Mouse (Mus musculus): ENCODE measurements around the gene 2010111I01Rik. TPM values are rescaled to one million over a fixed set of nuclear protein-coding genes. Genes with fewer than 3 reads are reported as not detected.

2010111I01Rik gene
- total and polyA plus RNA-seq, 3 experiments, result 26.3 to 32.7 TPM; not detected in 1

DNA sequence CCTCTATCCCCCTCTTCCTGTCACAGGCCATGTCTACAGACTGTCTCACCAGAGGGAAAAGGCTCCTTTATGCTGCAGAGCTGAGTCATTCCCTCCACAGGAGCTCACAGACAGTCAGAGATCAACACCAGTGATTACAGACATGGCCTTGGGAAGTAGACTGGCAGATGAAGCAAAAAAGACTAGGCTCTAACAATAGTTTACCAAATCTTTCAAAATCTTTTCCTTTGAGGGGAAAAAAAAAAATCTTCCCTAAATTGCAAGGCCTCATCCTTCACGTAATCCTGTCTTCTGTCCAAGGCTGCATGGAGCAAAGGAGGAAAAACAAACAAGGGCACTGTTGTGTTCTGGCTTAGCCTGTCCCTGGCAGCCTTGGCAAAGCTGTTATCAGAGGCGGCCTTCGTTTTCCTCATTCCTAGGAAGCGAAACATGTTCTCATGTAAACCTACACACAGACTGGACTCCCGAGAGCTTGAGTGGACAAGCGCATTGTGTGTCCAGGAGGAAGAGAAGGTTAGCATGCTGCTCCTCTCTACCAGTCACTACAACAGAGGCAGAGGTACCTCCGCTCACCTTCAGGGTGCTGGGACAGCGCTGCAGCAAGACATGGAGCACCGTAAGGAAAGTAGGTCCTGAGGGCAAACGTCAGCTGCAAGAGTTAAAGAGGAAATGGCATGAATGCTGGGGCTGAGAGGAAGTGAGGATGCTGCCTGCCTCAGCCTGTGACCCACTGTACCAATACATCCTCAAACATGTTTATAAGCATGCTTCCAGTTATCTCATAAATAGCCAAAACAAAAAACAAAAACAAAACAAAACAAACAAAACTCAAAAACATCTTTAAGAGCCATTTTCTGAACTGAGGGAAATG is 360.5 kb downstream of the 2010111I01Rik start (continued):
- TF ChIP-seq RAD21 (IDR thresholded peaks at IDR 0.05; ENCODE audit: low read depth, low read length) (no peak), MAZ (IDR thresholded peaks at IDR 0.05; ENCODE audit: low read depth, low read length) (no peak), ZKSCAN1 (IDR thresholded peaks at IDR 0.05; ENCODE audit: low read depth, low read length) (no peak), E2F4 (IDR thresholded peaks at IDR 0.05; ENCODE audit: borderline replicate concordance, low read depth, low read length) (no peak)

DNA sequence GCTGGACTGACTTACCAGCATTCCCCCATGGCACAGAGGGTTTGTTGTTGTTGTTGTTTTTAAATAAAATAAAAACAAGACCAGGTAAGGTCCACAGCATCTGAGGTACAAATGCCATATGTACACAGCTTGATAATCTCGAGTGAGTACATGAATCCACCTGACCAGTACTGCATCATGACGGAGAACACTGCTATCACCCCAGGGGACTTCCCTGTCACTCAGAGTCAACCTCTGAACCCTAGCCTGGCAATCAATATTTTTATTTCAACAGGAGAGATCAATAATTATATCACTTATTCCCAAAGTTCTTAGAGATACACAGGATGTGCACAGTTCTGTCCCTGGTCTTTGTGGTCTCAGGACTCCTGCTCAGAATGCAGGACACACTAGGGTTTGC is 361.3 kb downstream of the 2010111I01Rik start:
- Histone ChIP-seq H3K9me3 (replicated peaks; ENCODE audit: insufficient read depth, low read length) (no peaks in the 10 kb centered on the region), H3K36me3 (ENCODE audit: control insufficient read depth in 1 of 2, insufficient read depth in 2 of 2, low read length in 2 of 2) (peaks cover 0 to 17% of the 10 kb centered on the region in 2 experiments; a peak in 2 of 4 replicates), H3K27me3 (ENCODE audit: control insufficient read depth in 1 of 2, insufficient read depth in 2 of 2, low read length in 2 of 2) (no peaks in the 10 kb centered on the region), H3K4me3 (ENCODE audit: control insufficient read depth in 1 of 2, insufficient read depth in 1 of 2, low read depth in 2 of 2, low read length in 2 of 2) (no peak overlapping the region), H3K9ac (ENCODE audit: control insufficient read depth, low read depth, low read length, poor library complexity, severe bottlenecking) (no peak overlapping the region), H3K4me1 (ENCODE audit: control insufficient read depth in 1 of 2, insufficient read depth in 2 of 2, low read length in 2 of 2) (peaks cover 6 to 20% of the 10 kb centered on the region in 2 experiments), H3K79me2 (ENCODE audit: control insufficient read depth, insufficient read depth, low read length, poor library complexity) (no peaks in the 10 kb centered on the region), H3K27ac (ENCODE audit: control insufficient read depth, low read depth, low read length) (no peak overlapping the region)
- no peak for DNase-seq (ENCODE audit: low read depth, low spot score)
- TF ChIP-seq JUND (IDR thresholded peaks at IDR 0.05; ENCODE audit: low read depth, low read length) (no peak), SIN3A (IDR thresholded peaks at IDR 0.05; ENCODE audit: low read length) (no peak), USF1 (IDR thresholded peaks at IDR 0.05; ENCODE audit: low read depth, low read length) (no peak), GABPA (IDR thresholded peaks at IDR 0.05; ENCODE audit: low read depth, low read length) (no peak), MAZ (IDR thresholded peaks at IDR 0.05; ENCODE audit: low read depth, low read length) (no peak), TBP (IDR thresholded peaks at IDR 0.05; ENCODE audit: low read depth, low read length) (no peak), RCOR1 (IDR thresholded peaks at IDR 0.05; ENCODE audit: low read depth, low read length) (no peak), ZKSCAN1 (IDR thresholded peaks at IDR 0.05; ENCODE audit: low read depth, low read length) (no peak), CHD2 (IDR thresholded peaks at IDR 0.05; ENCODE audit: low read length) (no peak)

DNA sequence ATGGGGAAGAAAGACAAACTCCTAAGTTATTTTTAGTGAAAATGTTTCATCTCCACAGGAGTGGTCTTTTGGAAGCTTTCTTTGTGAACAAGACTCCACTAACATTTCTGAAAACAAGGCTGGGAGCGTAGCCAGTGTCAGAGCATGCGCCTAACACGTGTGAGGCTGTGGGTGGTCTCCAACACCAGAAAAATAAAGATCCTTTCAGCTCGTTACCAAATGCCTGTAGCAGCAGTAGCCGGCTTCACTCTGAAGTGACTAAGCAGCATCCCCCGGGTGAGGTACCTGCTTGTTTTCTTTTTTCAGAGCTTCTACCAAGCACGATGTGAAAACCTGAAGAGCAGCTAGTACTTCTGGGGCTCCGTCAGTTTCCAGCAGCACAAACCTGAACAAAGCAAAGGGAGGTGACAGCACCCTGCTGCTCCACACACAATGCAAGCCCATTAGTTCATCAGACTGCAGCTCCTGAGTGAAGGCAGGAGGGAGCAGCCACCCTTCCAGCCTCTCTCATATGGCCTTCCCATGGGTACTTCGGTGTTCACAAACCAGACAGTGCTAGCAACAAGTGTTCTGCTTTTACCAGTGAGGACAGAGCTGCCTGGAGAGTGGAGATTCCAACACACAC is 365.7 kb downstream of the 2010111I01Rik start:
- Histone ChIP-seq H3K27me3 (ENCODE audit: control insufficient read depth in 1 of 2, insufficient read depth in 2 of 2, low read length in 2 of 2) (no peaks in the 10 kb centered on the region), H3K9ac (ENCODE audit: control insufficient read depth, low read depth, low read length, poor library complexity, severe bottlenecking) (no peak overlapping the region), H3K36me3 (ENCODE audit: control insufficient read depth in 1 of 2, insufficient read depth in 2 of 2, low read length in 2 of 2) (peaks cover 0 to 5% of the 10 kb centered on the region in 2 experiments; a peak in 2 of 4 replicates), H3K27ac (ENCODE audit: control insufficient read depth, low read depth, low read length) (no peak overlapping the region), H3K79me2 (ENCODE audit: control insufficient read depth, insufficient read depth, low read length, poor library complexity) (no peaks in the 10 kb centered on the region), H3K4me1 (ENCODE audit: control insufficient read depth in 1 of 2, insufficient read depth in 2 of 2, low read length in 2 of 2) (peaks cover under 1 to 7% of the 10 kb centered on the region in 2 experiments), H3K4me3 (ENCODE audit: control insufficient read depth in 1 of 2, insufficient read depth in 1 of 2, low read depth in 2 of 2, low read length in 2 of 2) (no peak overlapping the region), H3K9me3 (replicated peaks; ENCODE audit: insufficient read depth, low read length) (no peaks in the 10 kb centered on the region)
- DNase-seq (ENCODE audit: low read depth, low spot score), result no peak
- TF ChIP-seq MEF2A (IDR thresholded peaks at IDR 0.05; ENCODE audit: extremely low read depth, insufficient replicate concordance, low read depth, low read length, poor library complexity, severe bottlenecking), result no peak
- no peak for TF ChIP-seq BHLHE40 (IDR thresholded peaks at IDR 0.05; ENCODE audit: borderline replicate concordance, low read depth, low read length)
- no peak for TF ChIP-seq HCFC1 (IDR thresholded peaks at IDR 0.05; ENCODE audit: low read depth, low read length)
- no peak for TF ChIP-seq POLR2AphosphoS5 (IDR thresholded peaks at IDR 0.05; ENCODE audit: borderline replicate concordance, low read depth, low read length)
- TF ChIP-seq CHD2 (IDR thresholded peaks at IDR 0.05; ENCODE audit: low read length), result no peak
- no peak for TF ChIP-seq NELFE (IDR thresholded peaks at IDR 0.05; ENCODE audit: low read depth, low read length)

All from MEL (cell line).